Mouse (Mus musculus): ENCODE results near the gene Slc9a3r2.

Gene Slc9a3r2

DNA sequence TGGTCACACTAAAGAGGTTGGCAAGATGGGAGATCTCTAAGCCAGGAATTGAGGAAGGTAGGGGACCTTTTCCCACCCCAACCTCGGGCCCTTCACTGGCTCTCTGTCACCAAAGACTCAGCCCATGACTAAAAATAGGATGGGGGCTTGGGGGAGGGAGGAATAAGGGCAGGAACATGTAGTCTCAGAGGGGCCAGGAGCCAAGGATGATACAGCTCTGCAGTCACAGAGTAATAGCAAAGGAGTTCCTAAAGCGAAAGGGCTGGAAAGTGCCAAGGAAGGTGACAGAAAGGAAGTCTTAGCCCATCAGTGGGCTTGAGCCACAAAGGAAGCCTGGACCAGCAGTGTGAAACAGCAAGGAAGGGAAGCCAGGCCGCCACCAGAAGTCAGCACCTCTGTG, 1.7 kb upstream of the Slc9a3r2 start:
- TF ChIP-seq NANOG (IDR thresholded peaks at IDR 0.05; ENCODE audit: borderline replicate concordance, low read length) (no peak), CTCF (conservative IDR thresholded peaks at IDR 0.05; ENCODE audit: low read length) (no peak), POU5F1 (IDR thresholded peaks at IDR 0.05; ENCODE audit: borderline replicate concordance, low read length) (no peak)
- no peaks in the 10 kb centered on the region for H3K9me3 ChIP-seq (ENCODE audit: low read length)
- peaks cover 62% of the 10 kb centered on the region for H3K27me3 ChIP-seq (ENCODE audit: insufficient read depth, low read length)
- no peaks in the 10 kb centered on the region for H3K36me3 ChIP-seq (ENCODE audit: insufficient read depth, low read length)
- no peak overlapping the region for H3K4me3 ChIP-seq (replicated peaks; ENCODE audit: low read length)
- peaks cover 45% of the 10 kb centered on the region for H3K4me1 ChIP-seq (replicated peaks; ENCODE audit: low read depth, low read length)

DNA sequence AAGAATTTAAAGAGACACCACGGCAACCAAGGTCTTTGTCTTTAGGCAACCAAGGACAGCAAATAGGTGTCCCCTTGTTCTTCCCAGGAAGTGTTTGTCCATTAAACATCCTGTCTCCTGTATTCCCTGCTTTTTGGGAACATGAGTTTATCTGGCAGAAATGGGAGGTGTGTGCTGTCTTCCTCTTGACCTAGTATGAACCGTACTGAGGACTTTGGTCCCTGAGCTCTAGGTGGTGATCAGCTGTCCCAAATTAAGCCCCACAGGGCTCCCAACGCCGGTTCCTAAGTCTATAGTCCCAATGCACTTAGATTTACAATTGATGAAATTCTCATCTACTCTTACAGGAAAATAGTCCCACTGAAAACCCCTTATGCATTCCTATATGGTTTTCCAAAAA, 639 bp upstream of the Slc9a3r2 start:
- TF ChIP-seq CTCF (conservative IDR thresholded peaks at IDR 0.05; ENCODE audit: low read length) = no peak
- no peak for TF ChIP-seq POU5F1 (IDR thresholded peaks at IDR 0.05; ENCODE audit: borderline replicate concordance, low read length)
- TF ChIP-seq NANOG (IDR thresholded peaks at IDR 0.05; ENCODE audit: borderline replicate concordance, low read length) = no peak
- Histone ChIP-seq H3K4me1 (replicated peaks; ENCODE audit: low read depth, low read length) (peaks cover 54% of the 10 kb centered on the region), H3K4me3 (replicated peaks; ENCODE audit: low read length) (peak overlapping the region; percentile 90), H3K9me3 (ENCODE audit: low read length) (no peaks in the 10 kb centered on the region), H3K27me3 (ENCODE audit: insufficient read depth, low read length) (peaks cover 54% of the 10 kb centered on the region), H3K36me3 (ENCODE audit: insufficient read depth, low read length) (no peaks in the 10 kb centered on the region)

DNA sequence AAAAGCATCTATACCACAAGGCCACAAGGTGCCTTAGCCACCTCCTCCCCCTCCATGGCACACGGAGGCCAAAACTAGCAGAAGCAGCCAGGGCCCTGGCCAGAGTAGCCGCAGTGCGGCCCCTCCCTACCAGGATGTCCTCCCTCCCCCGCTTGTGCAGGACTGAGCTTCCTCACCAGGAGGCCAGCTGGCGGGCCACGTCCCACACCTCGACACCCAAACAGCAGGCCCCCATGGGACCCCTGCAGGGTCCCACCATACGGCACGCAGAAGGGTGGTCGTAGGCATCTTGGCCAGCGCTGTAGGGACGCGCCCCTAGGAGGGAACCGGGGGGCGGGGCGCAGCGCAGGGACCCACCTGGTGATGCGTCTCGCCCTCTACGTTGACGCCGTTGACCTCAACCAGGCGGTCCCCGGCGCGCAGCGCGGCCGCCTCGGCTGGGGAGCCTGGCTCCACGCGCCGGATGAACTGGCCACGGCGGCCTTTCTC, 502 bp downstream of the Slc9a3r2 start:
- Histone ChIP-seq H3K9me3 (ENCODE audit: low read length) (no peaks in the 10 kb centered on the region), H3K27me3 (ENCODE audit: insufficient read depth, low read length) (peaks cover 50% of the 10 kb centered on the region)

DNA sequence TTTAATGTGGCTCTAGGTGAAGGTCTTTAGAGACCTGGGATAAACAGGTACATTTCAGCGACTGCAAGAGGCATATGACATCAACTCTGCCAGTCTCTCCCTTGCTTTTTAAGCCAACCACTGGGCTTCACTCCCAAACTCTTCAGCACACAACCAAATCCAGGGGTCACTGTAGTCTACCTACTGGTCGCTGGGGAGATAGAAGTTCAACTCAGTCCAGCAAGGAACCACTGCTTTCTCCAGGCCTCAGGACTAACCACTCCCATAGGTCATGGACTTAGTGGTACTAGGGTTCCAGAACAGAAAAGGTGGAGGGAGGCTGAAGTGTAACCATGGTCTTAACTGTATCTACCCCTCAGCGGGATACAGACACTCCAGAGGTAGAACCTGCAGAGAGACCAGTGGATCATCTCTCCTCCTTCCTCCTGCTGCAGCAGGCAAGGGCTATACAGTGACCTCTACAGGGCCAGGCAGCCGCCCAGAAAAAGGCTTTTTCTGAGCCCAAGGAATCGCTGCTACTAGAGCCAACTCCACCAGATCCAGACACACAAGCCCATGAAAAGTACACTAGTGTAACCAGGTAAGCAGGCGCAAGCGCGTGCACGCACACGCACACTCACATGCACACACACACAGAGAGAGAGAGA, 1.3 kb downstream of the Slc9a3r2 start:
- Histone ChIP-seq H3K4me3 (replicated peaks; ENCODE audit: low read length) (no peak overlapping the region), H3K27me3 (ENCODE audit: insufficient read depth, low read length) (peaks cover 50% of the 10 kb centered on the region), H3K36me3 (ENCODE audit: insufficient read depth, low read length) (no peaks in the 10 kb centered on the region), H3K9me3 (ENCODE audit: low read length) (no peaks in the 10 kb centered on the region), H3K4me1 (replicated peaks; ENCODE audit: low read depth, low read length) (peaks cover 65% of the 10 kb centered on the region)
- TF ChIP-seq CTCF (conservative IDR thresholded peaks at IDR 0.05; ENCODE audit: low read length) (no peak), NANOG (IDR thresholded peaks at IDR 0.05; ENCODE audit: borderline replicate concordance, low read length) (no peak), POU5F1 (IDR thresholded peaks at IDR 0.05; ENCODE audit: borderline replicate concordance, low read length) (no peak)

More for the DNA sequence above, 502 bp downstream of the Slc9a3r2 start:
- TF ChIP-seq NANOG (IDR thresholded peaks at IDR 0.05; ENCODE audit: borderline replicate concordance, low read length) (no peak), CTCF (conservative IDR thresholded peaks at IDR 0.05; ENCODE audit: low read length) (no peak), POU5F1 (IDR thresholded peaks at IDR 0.05; ENCODE audit: borderline replicate concordance, low read length) (no peak)
- Histone ChIP-seq H3K4me3 (replicated peaks; ENCODE audit: low read length) (peak overlapping the region; percentile 90), H3K4me1 (replicated peaks; ENCODE audit: low read depth, low read length) (peaks cover 65% of the 10 kb centered on the region), H3K36me3 (ENCODE audit: insufficient read depth, low read length) (no peaks in the 10 kb centered on the region)

DNA sequence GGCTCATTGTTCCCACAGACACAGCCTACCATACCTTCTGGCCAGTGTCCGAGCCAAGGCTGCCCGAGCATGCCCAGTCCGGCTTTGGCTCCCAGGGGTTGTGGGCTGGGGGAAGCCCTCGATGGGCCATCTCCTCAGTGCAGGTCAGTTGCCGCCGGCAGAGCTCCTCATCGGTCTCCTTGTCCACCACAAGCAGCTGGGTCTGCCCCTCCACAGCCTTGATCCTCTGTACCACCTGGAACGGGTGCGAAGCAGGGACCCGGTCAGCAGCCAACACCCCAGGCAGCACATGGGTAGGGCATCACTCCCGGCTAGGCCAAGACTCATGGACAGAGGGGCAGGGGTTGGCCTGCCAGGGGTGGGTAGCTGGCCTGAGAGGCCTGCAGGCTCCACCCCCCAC, 2.6 kb downstream of the Slc9a3r2 start:
- Histone ChIP-seq H3K4me1 (replicated peaks; ENCODE audit: low read depth, low read length) (peaks cover 76% of the 10 kb centered on the region), H3K9me3 (ENCODE audit: low read length) (no peaks in the 10 kb centered on the region), H3K36me3 (ENCODE audit: insufficient read depth, low read length) (peaks cover 7% of the 10 kb centered on the region), H3K4me3 (replicated peaks; ENCODE audit: low read length) (peak overlapping the region; percentile 0), H3K27me3 (ENCODE audit: insufficient read depth, low read length) (peaks cover 42% of the 10 kb centered on the region)
- TF ChIP-seq NANOG (IDR thresholded peaks at IDR 0.05; ENCODE audit: borderline replicate concordance, low read length) (no peak), POU5F1 (IDR thresholded peaks at IDR 0.05; ENCODE audit: borderline replicate concordance, low read length) (no peak), CTCF (conservative IDR thresholded peaks at IDR 0.05; ENCODE audit: low read length) (no peak)

DNA sequence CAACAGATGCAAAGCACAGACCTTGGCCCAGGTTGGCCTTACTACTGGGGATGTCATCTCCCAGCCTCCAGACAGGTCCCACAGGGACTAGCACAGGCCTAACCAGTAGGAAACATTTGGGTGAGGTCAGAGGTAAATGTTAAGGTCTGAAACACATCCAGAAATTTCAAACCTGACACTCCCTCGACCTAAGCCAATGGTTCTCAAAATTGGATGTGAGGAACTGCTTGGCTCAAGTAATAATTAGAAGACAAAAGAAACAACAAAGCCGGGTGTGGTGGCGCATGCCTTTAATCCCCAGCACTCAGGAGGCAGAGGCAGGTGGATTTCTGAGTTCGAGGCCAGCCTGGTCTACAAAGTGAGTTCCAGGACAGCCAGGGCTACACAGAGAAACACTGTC, 3.7 kb downstream of the Slc9a3r2 start:
- peaks cover 87% of the 10 kb centered on the region for H3K4me1 ChIP-seq (replicated peaks; ENCODE audit: low read depth, low read length)
- no peak overlapping the region for H3K4me3 ChIP-seq (replicated peaks; ENCODE audit: low read length)
- H3K9me3 ChIP-seq (ENCODE audit: low read length) = no peaks in the 10 kb centered on the region
- peaks cover 17% of the 10 kb centered on the region for H3K36me3 ChIP-seq (ENCODE audit: insufficient read depth, low read length)
- peaks cover 31% of the 10 kb centered on the region for H3K27me3 ChIP-seq (ENCODE audit: insufficient read depth, low read length)
- TF ChIP-seq CTCF (conservative IDR thresholded peaks at IDR 0.05; ENCODE audit: low read length) = no peak
- no peak for TF ChIP-seq POU5F1 (IDR thresholded peaks at IDR 0.05; ENCODE audit: borderline replicate concordance, low read length)
- TF ChIP-seq NANOG (IDR thresholded peaks at IDR 0.05; ENCODE audit: borderline replicate concordance, low read length) = no peak

DNA sequence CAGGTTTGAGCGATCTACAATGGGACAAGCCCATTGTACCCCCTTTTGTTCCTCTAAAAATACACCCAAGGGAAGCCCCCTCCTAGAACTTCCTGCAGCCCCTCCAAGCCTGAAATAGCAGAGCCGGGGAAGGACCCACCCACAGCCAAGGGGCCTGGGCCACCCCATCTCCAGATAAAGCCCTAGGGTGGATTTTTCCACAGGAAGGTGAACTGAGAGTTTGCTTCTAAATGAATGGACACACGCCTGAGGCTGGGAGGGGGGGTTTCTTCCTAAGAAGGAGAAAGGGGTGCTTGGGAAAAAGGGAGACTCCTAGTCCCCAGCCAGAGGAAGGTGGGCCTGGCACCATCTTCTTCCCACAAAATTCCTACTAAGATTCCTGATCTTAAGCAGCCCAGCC, 4.2 kb downstream of the Slc9a3r2 start:
- H3K4me3 ChIP-seq (replicated peaks; ENCODE audit: low read length) = no peak overlapping the region; the same call in 1 of the 2 replicates
- H3K36me3 ChIP-seq (ENCODE audit: insufficient read depth, low read length) = peaks cover 17% of the 10 kb centered on the region
- TF ChIP-seq NANOG (IDR thresholded peaks at IDR 0.05; ENCODE audit: borderline replicate concordance, low read length) (no peak), POU5F1 (IDR thresholded peaks at IDR 0.05; ENCODE audit: borderline replicate concordance, low read length) (no peak), CTCF (conservative IDR thresholded peaks at IDR 0.05; ENCODE audit: low read length) (no peak)
- peaks cover 89% of the 10 kb centered on the region for H3K4me1 ChIP-seq (replicated peaks; ENCODE audit: low read depth, low read length)
- peaks cover 27% of the 10 kb centered on the region for H3K27me3 ChIP-seq (ENCODE audit: insufficient read depth, low read length)
- no peaks in the 10 kb centered on the region for H3K9me3 ChIP-seq (ENCODE audit: low read length)

DNA sequence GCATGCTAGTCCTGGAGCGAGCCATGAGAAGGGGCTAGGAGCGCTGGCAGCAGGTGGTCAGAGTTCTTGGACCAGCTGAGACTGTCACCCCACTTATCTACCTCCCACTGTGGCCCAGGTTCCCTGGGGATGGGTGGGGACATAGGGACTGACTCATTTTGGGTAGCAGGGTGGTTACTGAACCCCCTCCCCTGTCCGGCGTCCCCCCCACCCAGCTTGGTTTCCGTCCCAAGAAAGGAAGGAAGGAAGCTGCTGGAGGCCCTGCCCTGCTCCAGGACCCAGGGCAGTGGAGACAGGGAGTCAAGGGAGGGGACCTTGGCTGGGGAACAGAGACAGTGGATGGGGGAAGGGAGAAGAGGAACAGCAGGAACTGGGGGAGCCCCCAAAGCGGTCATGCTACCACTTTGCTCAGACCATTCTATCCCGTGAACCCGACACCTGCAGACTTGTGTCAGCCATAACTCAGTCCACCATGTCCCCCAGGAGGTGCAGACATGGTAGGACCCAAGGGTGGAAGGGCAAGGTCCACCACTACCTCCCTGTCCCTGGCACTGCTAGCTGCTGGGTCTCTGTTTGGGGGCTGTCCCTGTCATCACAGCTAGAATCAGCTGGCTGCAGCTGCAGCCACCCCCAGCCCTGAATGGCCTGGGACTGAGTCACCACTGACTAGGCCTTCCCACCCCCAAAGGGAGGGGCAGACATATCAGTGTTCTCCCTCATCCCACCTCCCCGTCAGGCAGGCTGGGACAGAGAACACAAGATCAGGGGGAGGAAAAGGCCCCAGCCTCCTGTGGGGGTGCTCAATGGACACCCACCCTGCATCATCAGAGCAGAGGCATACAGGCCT, 5.0 kb downstream of the Slc9a3r2 start:
- Histone ChIP-seq H3K36me3 (ENCODE audit: insufficient read depth, low read length) (peaks cover 18% of the 10 kb centered on the region), H3K27me3 (ENCODE audit: insufficient read depth, low read length) (peaks cover 20% of the 10 kb centered on the region), H3K9me3 (ENCODE audit: low read length) (no peaks in the 10 kb centered on the region), H3K4me3 (replicated peaks; ENCODE audit: low read length) (peak overlapping the region; percentile 41), H3K4me1 (replicated peaks; ENCODE audit: low read depth, low read length) (peaks cover 88% of the 10 kb centered on the region)
- TF ChIP-seq NANOG (IDR thresholded peaks at IDR 0.05; ENCODE audit: borderline replicate concordance, low read length) (no peak), CTCF (conservative IDR thresholded peaks at IDR 0.05; ENCODE audit: low read length) (no peak), POU5F1 (IDR thresholded peaks at IDR 0.05; ENCODE audit: borderline replicate concordance, low read length) (no peak)

Measured in E14TG2a.4 (cell line).